Mouse (Mus musculus): ENCODE results near the gene Dcaf15. TPM values are rescaled to one million over a fixed set of nuclear protein-coding genes. Genes with fewer than 3 reads are reported as not detected.

Gene Dcaf15
- polyA plus RNA-seq, 1 experiment from 2014 or later: 19.9 TPM

DNA sequence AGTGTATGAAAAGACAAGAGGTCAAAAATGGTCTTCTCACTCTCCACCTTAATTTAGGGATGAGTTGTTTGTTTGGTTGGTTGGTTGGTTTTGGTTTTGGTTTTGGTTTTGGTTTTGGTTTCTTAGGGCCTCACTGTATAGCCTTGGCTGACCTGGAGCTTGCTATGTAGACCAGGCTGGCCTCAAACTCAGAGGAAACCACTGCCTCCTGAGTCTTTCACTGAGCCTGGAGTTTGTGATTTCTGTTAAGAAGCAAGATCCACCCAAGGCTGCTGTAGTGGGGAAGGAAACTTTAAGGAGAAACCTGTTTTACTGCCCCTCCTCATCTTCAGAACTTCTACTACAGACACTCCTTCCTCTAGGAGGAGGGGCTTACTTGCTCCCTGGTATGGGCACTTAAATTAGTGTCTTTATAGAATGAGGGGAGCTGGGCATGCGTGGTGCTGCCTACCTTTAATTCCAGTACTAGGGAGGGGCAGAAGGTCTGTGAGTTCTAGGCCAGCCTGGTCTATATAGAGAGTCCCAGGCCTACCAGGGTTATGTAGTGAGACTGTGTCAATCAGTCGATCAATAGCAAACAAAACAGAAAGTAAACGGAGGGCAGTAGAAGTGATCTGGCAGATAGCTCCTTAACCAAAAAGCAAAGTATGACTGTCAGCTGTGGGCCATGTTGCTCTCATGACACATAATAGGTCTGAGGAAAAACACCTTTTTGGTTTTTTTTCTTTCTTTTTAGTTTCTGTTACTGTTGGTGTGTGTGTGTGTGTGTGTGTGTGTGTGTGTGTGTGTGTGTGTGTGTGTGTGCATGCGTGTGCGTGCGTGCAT is 1.9 kb upstream of the Dcaf15 start:
- Histone ChIP-seq H3K9ac (replicated peaks; ENCODE audit: low read length) (no peak overlapping the region), H3K4me3 (replicated peaks; ENCODE audit: low read depth, low read length) (no peak overlapping the region), H3K36me3 (ENCODE audit: control insufficient read depth, insufficient read depth, low read length) (peaks cover 13% of the 10 kb centered on the region), H3K27me3 (ENCODE audit: control insufficient read depth, insufficient read depth, low read length) (no peaks in the 10 kb centered on the region), H3K9me3 (ENCODE audit: control insufficient read depth, low read length) (no peaks in the 10 kb centered on the region), H3K4me2 (ENCODE audit: low read length) (no peak overlapping the region), H3K4me1 (ENCODE audit: control insufficient read depth, insufficient read depth, low read length) (peaks cover 28% of the 10 kb centered on the region), H3K27ac (replicated peaks; ENCODE audit: low read depth, low read length) (no peak overlapping the region)
- WGBS: 96% methylated on average over 6 of the region's 6 CpGs
- DNase-seq (no peak), ATAC-seq (ENCODE audit: low FRiP score, low TSS enrichment) (no peak)

DNA sequence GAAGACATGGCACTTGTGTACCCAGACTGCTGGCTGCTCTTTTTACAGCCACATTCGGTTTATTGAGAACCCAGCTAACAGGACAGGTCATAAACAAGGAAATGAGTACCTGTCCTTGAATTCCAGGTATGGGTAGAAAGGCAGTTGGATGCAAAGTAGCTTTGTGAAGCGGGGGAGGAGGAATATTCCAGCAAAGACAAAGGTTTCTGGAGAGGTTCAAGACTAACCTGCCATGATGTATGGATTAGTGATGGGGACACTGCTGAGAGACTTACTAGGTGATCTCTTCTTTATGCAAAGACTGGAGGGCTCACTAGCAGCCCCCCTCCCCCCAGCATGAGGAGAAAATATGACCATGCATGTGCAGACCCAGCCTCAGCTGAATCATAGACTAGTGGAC is 1.1 kb upstream of the Dcaf15 start:
- DNase-seq: no peak
- no peaks in the 10 kb centered on the region for H3K9me3 ChIP-seq (ENCODE audit: control insufficient read depth, low read length)
- peaks cover 16% of the 10 kb centered on the region for H3K36me3 ChIP-seq (ENCODE audit: control insufficient read depth, insufficient read depth, low read length)
- H3K27me3 ChIP-seq (ENCODE audit: control insufficient read depth, insufficient read depth, low read length): no peaks in the 10 kb centered on the region
- peak overlapping the region; percentile 82 for H3K27ac ChIP-seq (replicated peaks; ENCODE audit: low read depth, low read length)
- H3K4me1 ChIP-seq (ENCODE audit: control insufficient read depth, insufficient read depth, low read length): peaks cover 28% of the 10 kb centered on the region
- no peak overlapping the region for H3K4me3 ChIP-seq (replicated peaks; ENCODE audit: low read depth, low read length)
- 83% methylated on average over 2 of the region's 2 CpGs for WGBS
- peak overlapping the region; percentile 53; the same call in 1 of the 2 replicates for H3K4me2 ChIP-seq (ENCODE audit: low read length)
- no peak overlapping the region for H3K9ac ChIP-seq (replicated peaks; ENCODE audit: low read length)
- no peak for ATAC-seq (ENCODE audit: low FRiP score, low TSS enrichment)

DNA sequence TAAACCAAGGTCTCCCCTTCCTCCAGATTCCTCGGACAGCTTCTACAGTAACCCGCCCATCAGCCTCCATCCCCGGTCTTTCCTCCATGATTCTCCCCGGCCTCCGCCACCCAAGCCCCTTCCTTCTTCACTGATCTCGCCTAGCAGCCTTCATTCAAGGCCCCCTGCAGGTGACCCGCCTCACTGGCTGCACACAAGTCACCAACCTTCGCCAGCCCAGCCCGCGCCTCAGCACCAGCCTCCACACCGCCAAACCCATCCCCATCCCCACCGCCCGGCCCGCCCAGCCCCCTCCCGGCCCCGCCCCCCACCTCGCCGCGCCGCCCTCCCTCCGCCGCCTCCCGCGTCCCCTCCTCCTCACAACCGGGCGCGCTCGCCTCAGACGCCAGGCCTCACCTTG is 347 bp downstream of the Dcaf15 start:
- Histone ChIP-seq H3K9ac (replicated peaks; ENCODE audit: low read length) (peak overlapping the region; percentile 72), H3K4me2 (ENCODE audit: low read length) (peak overlapping the region; percentile 77), H3K27ac (replicated peaks; ENCODE audit: low read depth, low read length) (peak overlapping the region; percentile 95), H3K4me1 (ENCODE audit: control insufficient read depth, insufficient read depth, low read length) (peaks cover 28% of the 10 kb centered on the region), H3K9me3 (ENCODE audit: control insufficient read depth, low read length) (no peaks in the 10 kb centered on the region), H3K36me3 (ENCODE audit: control insufficient read depth, insufficient read depth, low read length) (peaks cover 21% of the 10 kb centered on the region), H3K4me3 (replicated peaks; ENCODE audit: low read depth, low read length) (peak overlapping the region; percentile 58), H3K27me3 (ENCODE audit: control insufficient read depth, insufficient read depth, low read length) (no peaks in the 10 kb centered on the region)
- ATAC-seq (ENCODE audit: low FRiP score, low TSS enrichment) (peak; percentile 85), DNase-seq (peak; percentile 84)
- 1% methylated on average over 26 of the region's 29 CpGs for WGBS

DNA sequence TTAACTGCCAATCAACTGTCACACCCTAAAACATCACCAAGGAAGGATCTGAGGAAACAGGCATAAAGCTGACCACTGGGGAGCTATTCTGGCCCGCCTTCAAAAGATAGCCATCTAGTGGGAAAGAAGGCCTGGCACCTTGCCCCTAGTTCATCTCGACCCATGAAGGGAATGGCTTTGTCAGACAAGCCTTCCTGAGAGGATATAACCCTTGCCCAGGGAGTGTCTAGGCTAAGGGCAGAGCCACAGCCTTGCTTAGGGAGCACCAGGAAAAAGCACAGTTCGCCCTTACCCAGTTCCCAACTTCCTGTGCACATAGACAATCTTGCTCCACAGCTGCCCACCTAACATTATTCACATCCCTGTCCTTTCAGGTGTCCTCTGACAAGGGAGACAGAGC is 967 bp downstream of the Dcaf15 start:
- peak overlapping the region; percentile 95 for H3K27ac ChIP-seq (replicated peaks; ENCODE audit: low read depth, low read length)

GRCm38 (mm10) chr8:84101476-84102270 is 2.9 kb downstream of the Dcaf15 start:
- Histone ChIP-seq H3K4me2 (ENCODE audit: low read length) (no peak overlapping the region), H3K36me3 (ENCODE audit: control insufficient read depth, insufficient read depth, low read length) (peaks cover 47% of the 10 kb centered on the region), H3K9ac (replicated peaks; ENCODE audit: low read length) (0 out of 2 replicates have a peak overlapping the region, but pooled peaks have one; percentile 9), H3K27me3 (ENCODE audit: control insufficient read depth, insufficient read depth, low read length) (no peaks in the 10 kb centered on the region), H3K9me3 (ENCODE audit: control insufficient read depth, low read length) (no peaks in the 10 kb centered on the region), H3K27ac (replicated peaks; ENCODE audit: low read depth, low read length) (no peak overlapping the region), H3K4me1 (ENCODE audit: control insufficient read depth, insufficient read depth, low read length) (peaks cover 28% of the 10 kb centered on the region), H3K4me3 (replicated peaks; ENCODE audit: low read depth, low read length) (no peak overlapping the region)
- WGBS: 93% methylated on average over 25 of the region's 25 CpGs
- DNase-seq: no peak
- no peak for ATAC-seq (ENCODE audit: low FRiP score, low TSS enrichment)

More for the DNA sequence above, 967 bp downstream of the Dcaf15 start:
- no peak for ATAC-seq (ENCODE audit: low FRiP score, low TSS enrichment)
- H3K9me3 ChIP-seq (ENCODE audit: control insufficient read depth, low read length): no peaks in the 10 kb centered on the region
- peaks cover 28% of the 10 kb centered on the region for H3K4me1 ChIP-seq (ENCODE audit: control insufficient read depth, insufficient read depth, low read length)
- DNase-seq: peak; percentile 14
- peak overlapping the region; percentile 72 for H3K9ac ChIP-seq (replicated peaks; ENCODE audit: low read length)
- H3K4me3 ChIP-seq (replicated peaks; ENCODE audit: low read depth, low read length): peak overlapping the region; percentile 58
- 37% methylated on average over 3 of the region's 3 CpGs for WGBS
- H3K36me3 ChIP-seq (ENCODE audit: control insufficient read depth, insufficient read depth, low read length): peaks cover 27% of the 10 kb centered on the region
- H3K27me3 ChIP-seq (ENCODE audit: control insufficient read depth, insufficient read depth, low read length): no peaks in the 10 kb centered on the region
- H3K4me2 ChIP-seq (ENCODE audit: low read length): peak overlapping the region; percentile 77

- 98% methylated on average over 7 of the region's 7 CpGs for WGBS
- Histone ChIP-seq H3K4me1 (ENCODE audit: control insufficient read depth, insufficient read depth, low read length) (peaks cover 16% of the 10 kb centered on the region), H3K4me2 (ENCODE audit: low read length) (no peak overlapping the region), H3K9me3 (ENCODE audit: control insufficient read depth, low read length) (no peaks in the 10 kb centered on the region), H3K27me3 (ENCODE audit: control insufficient read depth, insufficient read depth, low read length) (no peaks in the 10 kb centered on the region), H3K27ac (replicated peaks; ENCODE audit: low read depth, low read length) (no peak overlapping the region), H3K4me3 (replicated peaks; ENCODE audit: low read depth, low read length) (no peak overlapping the region), H3K36me3 (ENCODE audit: control insufficient read depth, insufficient read depth, low read length) (peaks cover 77% of the 10 kb centered on the region), H3K9ac (replicated peaks; ENCODE audit: low read length) (no peak overlapping the region)
- ATAC-seq (ENCODE audit: low FRiP score, low TSS enrichment) (no peak), DNase-seq (no peak)
Measured at GRCm38 (mm10) chr8:84098376-84098775, 6.2 kb downstream of the Dcaf15 start.

DNA sequence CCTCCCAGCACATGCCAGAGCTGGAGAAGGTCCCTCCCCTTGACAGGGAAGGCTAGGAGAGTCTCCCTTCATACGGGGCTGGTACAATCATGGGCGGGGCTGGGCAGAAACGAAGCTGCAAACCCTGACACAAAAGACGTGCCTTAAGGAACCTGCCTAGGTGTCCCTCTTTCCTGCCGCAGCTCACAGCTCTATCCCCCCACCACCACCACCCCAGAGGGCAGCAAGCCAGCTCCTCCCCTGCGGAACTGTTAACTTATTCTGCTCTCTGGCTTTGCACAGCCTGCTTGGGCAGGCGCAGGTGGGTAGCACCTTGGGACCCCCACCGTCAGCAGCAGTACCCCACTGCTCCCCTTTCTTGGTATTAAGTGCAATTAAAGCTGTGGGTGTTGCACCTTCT is 8.5 kb downstream of the Dcaf15 start:
- H3K9ac ChIP-seq (replicated peaks; ENCODE audit: low read length): no peak overlapping the region
- H3K4me2 ChIP-seq (ENCODE audit: low read length): no peak overlapping the region
- H3K4me3 ChIP-seq (replicated peaks; ENCODE audit: low read depth, low read length): no peak overlapping the region
- WGBS: 76% methylated on average over 8 of the region's 8 CpGs
- H3K36me3 ChIP-seq (ENCODE audit: control insufficient read depth, insufficient read depth, low read length): peaks cover 85% of the 10 kb centered on the region
- no peak for DNase-seq
- no peaks in the 10 kb centered on the region for H3K4me1 ChIP-seq (ENCODE audit: control insufficient read depth, insufficient read depth, low read length)
- no peaks in the 10 kb centered on the region for H3K27me3 ChIP-seq (ENCODE audit: control insufficient read depth, insufficient read depth, low read length)
- no peak for ATAC-seq (ENCODE audit: low FRiP score, low TSS enrichment)
- no peaks in the 10 kb centered on the region for H3K9me3 ChIP-seq (ENCODE audit: control insufficient read depth, low read length)
- no peak overlapping the region for H3K27ac ChIP-seq (replicated peaks; ENCODE audit: low read depth, low read length)

GRCm38 (mm10) chr8:84090585-84090984 is 14.0 kb downstream of the Dcaf15 start:
- no peak for ATAC-seq (ENCODE audit: low FRiP score, low TSS enrichment)
- no peak overlapping the region for H3K4me3 ChIP-seq (replicated peaks; ENCODE audit: low read depth, low read length)
- no peaks in the 10 kb centered on the region for H3K4me1 ChIP-seq (ENCODE audit: control insufficient read depth, insufficient read depth, low read length)
- DNase-seq: no peak
- H3K9me3 ChIP-seq (ENCODE audit: control insufficient read depth, low read length): no peaks in the 10 kb centered on the region
- H3K4me2 ChIP-seq (ENCODE audit: low read length): no peak overlapping the region
- H3K27ac ChIP-seq (replicated peaks; ENCODE audit: low read depth, low read length): no peak overlapping the region
- WGBS: 97% methylated on average over 8 of the region's 8 CpGs
- H3K36me3 ChIP-seq (ENCODE audit: control insufficient read depth, insufficient read depth, low read length): peaks cover 95% of the 10 kb centered on the region
- H3K27me3 ChIP-seq (ENCODE audit: control insufficient read depth, insufficient read depth, low read length): no peaks in the 10 kb centered on the region
- no peak overlapping the region for H3K9ac ChIP-seq (replicated peaks; ENCODE audit: low read length)

Measured in midbrain, embryonic 14.5 days (tissue).